Mouse (Mus musculus) lung, postnatal 36 days (tissue): ENCODE measurements around the gene C130032M10Rik.
A peak's percentile ranks its signal among the peaks of the same experiment; 100 is the strongest.

ENCODE experiments used
- DNase-seq: peaks from one replicate; pipeline ENCODE4 v3.0.0; 2022; ENCODE audit warnings: mixed read lengths

C130032M10Rik gene

GRCm38 (mm10) chr9:114515364-114515763 lies at the start of gene C130032M10Rik:
TSS of gene C130032M10Rik (plus strand) at chr9:114515697.
- peak; percentile 19 for DNase-seq

- DNase-seq = no peak
Observed at GRCm38 (mm10) chr9:114466871-114467270, 48.6 kb upstream of the C130032M10Rik start.

- DNase-seq = no peak
Observed at GRCm38 (mm10) chr9:114468217-114468616, 47.3 kb upstream of the C130032M10Rik start.

GRCm38 (mm10) chr9:114468701-114469100 lies 46.8 kb upstream of the C130032M10Rik start:
- DNase-seq = no peak

- DNase-seq = no peak
Observed at GRCm38 (mm10) chr9:114471892-114472291, 43.6 kb upstream of the C130032M10Rik start.

- DNase-seq = no peak
Observed at GRCm38 (mm10) chr9:114477019-114477418, 38.5 kb upstream of the C130032M10Rik start.

GRCm38 (mm10) chr9:114480940-114481339 lies 34.6 kb upstream of the C130032M10Rik start:
- no peak for DNase-seq

GRCm38 (mm10) chr9:114484771-114485170 lies 30.7 kb upstream of the C130032M10Rik start:
- DNase-seq = no peak

GRCm38 (mm10) chr9:114486808-114487207 lies 28.7 kb upstream of the C130032M10Rik start:
- no peak for DNase-seq

- DNase-seq = no peak
Observed at GRCm38 (mm10) chr9:114487481-114488258, 27.8 kb upstream of the C130032M10Rik start.

GRCm38 (mm10) chr9:114496469-114496868 lies 19.0 kb upstream of the C130032M10Rik start:
- DNase-seq = no peak

GRCm38 (mm10) chr9:114498218-114498617 lies 17.3 kb upstream of the C130032M10Rik start:
- peak; percentile 90 for DNase-seq

- DNase-seq = peak; percentile 83
Observed at GRCm38 (mm10) chr9:114499783-114500515, 15.5 kb upstream of the C130032M10Rik start.

- DNase-seq = no peak
Observed at GRCm38 (mm10) chr9:114501111-114501510, 14.4 kb upstream of the C130032M10Rik start.

GRCm38 (mm10) chr9:114501913-114502312 lies 13.6 kb upstream of the C130032M10Rik start:
- DNase-seq = no peak

- DNase-seq = no peak
Observed at GRCm38 (mm10) chr9:114502711-114503427, 12.6 kb upstream of the C130032M10Rik start.

GRCm38 (mm10) chr9:114504816-114505215 lies 10.7 kb upstream of the C130032M10Rik start, which contains the start of gene Ccr4:
TSS of gene Ccr4 (minus strand) at chr9:114504916.
- DNase-seq = no peak

- DNase-seq = no peak
Observed at GRCm38 (mm10) chr9:114506564-114506963, 8.9 kb upstream of the C130032M10Rik start.

GRCm38 (mm10) chr9:114507421-114507820 lies 8.1 kb upstream of the C130032M10Rik start:
- DNase-seq = no peak

- no peak for DNase-seq
Observed at GRCm38 (mm10) chr9:114509785-114510184, 5.7 kb upstream of the C130032M10Rik start.

- no peak for DNase-seq
Observed at GRCm38 (mm10) chr9:114512831-114513230, 2.7 kb upstream of the C130032M10Rik start.

- DNase-seq = no peak
Observed at GRCm38 (mm10) chr9:114517924-114518497, 2.5 kb downstream of the C130032M10Rik start.
